Mouse (Mus musculus) left cerebral cortex, adult 2 months (tissue): Measurements from ENCODE around the gene Psme2b. TPM values are rescaled to one million over a fixed set of nuclear protein-coding genes. Genes with fewer than 3 reads are reported as not detected.
"Not testable (repeated sequence)": the region's sequence is repeated elsewhere in the genome, so short reads cannot be mapped to it uniquely, and the experiment has no call there.

ENCODE experiments used
- DNase-seq, 2 experiments: peaks; one replicate each; pipeline ENCODE4 v3.0.0; 2021 to 2022; ENCODE audit warnings: low spot score in 2 of 2, mixed read lengths in 1 of 2; ENCODE audit errors: extremely low spot score in 1 of 2
- H3K27ac ChIP-seq: fragments of 200-600 bp; 2 replicates; pipeline ENCODE4 v1.8.1; 2022
- H3K4me3 ChIP-seq: fragments of 200-600 bp; 2 replicates; pipeline ENCODE4 v1.8.1; 2022
- CTCF ChIP-seq: fragments of 200-600 bp; IDR thresholded peaks from 2 replicates; pipeline ENCODE4 v1.8.1; 2022; ENCODE audit warnings: antibody characterized with exemption, mild to moderate bottlenecking, moderate library complexity
- intact Hi-C: fragments of 180-260 bp; cut with DNase I; formaldehyde crosslinking; loops from one replicate; pipeline ENCODE4 v1.15.1; 2025
- total RNA-seq, 2 experiments: library from RNA; stranded (reverse); gene quantifications; 2 replicates each; pipeline ENCODE4 v1.2.3; 2021

Psme2b gene
- total RNA-seq, 2 experiments from 2014 or later: 1.5 TPM; not detected in 1

DNA sequence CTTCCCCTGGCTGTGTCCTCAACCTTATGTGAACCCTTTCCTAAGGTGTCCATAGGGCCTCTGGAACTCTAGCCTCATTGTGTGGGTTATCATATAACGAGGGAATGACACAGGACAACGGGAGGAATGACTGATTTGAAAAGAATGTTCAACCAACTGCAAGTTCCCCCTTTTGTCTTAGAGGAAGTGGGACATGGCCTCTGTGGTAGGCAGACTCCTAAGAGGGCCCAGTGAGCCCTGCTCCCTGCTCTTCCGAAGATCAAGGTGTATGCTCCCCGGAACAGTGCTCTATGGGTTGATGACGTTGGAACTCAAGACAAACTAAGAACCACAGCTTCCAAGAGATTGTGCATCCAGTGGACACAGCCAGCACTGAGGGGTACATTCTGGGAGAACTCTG is 22.2 kb downstream of the Psme2b start:
- DNase-seq, intact Hi-C loops, H3K27ac ChIP-seq, H3K4me3 ChIP-seq: not testable (repeated sequence)

GRCm38 (mm10) chr11:48918380-48918779 is 27.6 kb downstream of the Psme2b start:
- Histone ChIP-seq H3K4me3 (no peak overlapping the region), H3K27ac (no peak overlapping the region)
- no peak for DNase-seq
- intact Hi-C loops: no loop called here
- no peak for TF ChIP-seq CTCF

DNA sequence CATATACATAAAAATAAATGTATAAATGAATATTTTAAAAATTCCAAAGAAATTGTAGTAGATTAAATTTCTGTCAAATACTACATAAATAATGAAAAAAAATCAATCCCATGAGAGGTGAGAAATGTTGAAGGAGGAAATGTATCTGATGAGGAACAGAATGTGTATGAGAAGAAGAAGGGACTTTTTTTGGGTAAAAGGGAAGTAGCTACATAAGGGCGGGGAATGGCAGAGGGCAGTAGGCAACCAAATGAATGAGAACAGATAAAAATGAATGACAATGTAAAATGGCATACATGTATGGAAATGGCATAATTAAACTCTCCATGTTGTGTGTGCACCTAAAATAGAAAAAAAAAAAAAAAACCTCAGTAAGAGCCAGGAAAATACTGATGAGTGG is 32.4 kb downstream of the Psme2b start:
- Histone ChIP-seq H3K4me3 (no peak overlapping the region), H3K27ac (no peak overlapping the region)
- no peak for DNase-seq
- intact Hi-C loops: no loop called here
- no peak for TF ChIP-seq CTCF

DNA sequence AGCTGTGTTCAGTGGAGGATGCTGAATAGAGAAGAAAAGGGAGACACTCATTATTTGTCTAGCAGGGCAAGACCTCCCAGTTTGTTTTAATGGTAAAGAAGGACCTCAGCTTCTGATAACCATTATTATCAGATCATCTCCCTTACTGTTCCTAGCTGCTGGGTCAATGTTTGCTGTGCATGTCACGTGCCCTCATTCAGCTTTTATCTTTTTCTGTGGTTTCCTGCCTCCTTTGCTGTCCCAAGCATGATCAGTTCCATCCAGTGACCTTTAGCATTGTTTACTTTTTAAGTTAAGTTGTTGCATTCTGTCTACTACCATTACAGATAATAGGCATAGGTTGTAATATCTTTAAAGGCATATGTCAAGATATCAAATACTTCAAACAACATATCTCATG is 37.5 kb downstream of the Psme2b start:
- Histone ChIP-seq H3K27ac (no peak overlapping the region), H3K4me3 (no peak overlapping the region)
- TF ChIP-seq CTCF: no peak
- no peak for DNase-seq
- intact Hi-C loops: no loop called here

GRCm38 (mm10) chr11:48902021-48902420 is 44.0 kb downstream of the Psme2b start, which contains the start of gene Gm5431:
Gene Gm5431, minus strand, starts transcription at chr11:48902214.
- no peak within 1 kb of the TSS for H3K27ac ChIP-seq
- intact Hi-C loops: no loop called here
- no peak within 1 kb of the TSS for H3K4me3 ChIP-seq
- no peak for TF ChIP-seq CTCF
- no peak for DNase-seq

- H3K27ac ChIP-seq, intact Hi-C loops, DNase-seq: not testable (repeated sequence)
Measured at GRCm38 (mm10) chr11:48901567-48901930, 44.4 kb downstream of the Psme2b start.

DNA sequence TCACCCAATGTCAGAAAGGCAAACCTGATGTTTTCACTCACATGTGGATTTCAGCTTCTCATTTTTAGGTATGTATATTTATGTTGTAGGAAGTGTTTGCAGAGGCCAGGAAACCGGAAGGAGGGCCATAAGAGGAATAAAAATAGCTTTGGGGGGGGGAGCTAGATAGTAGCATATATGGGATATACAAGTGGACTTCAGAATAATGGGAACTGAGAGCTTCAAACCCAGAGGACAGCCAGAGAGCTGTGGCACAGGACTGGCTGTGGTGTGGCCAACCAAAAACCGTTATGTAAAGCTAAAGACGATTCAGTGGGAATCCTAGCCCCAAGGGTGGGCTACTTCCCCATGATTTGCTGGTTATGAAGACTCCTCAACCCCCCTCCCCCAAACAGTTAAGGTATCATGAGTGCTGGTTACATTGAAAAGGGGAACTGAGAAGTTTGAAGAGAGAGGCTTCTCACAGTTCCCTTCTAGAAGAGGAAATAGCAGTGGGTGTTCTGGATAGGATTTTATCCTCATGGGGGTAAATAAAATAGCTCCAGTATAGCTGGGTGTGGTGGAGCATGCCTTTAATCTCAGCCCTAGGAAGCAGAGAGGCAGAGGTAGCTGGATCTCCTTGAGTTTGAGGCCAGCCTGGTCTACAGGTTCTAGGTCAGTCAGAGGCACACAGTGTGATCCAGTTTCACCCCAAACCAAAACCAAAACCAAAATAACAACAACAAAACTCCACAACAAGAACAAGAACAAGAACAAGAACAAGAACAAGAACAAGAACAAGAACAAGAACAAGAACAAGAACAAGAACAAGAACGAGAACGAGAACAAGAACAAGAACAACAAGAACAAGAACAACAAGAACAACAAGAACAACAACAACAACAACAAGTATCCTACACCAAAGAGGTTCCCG is 45.1 kb downstream of the Psme2b start:
- intact Hi-C loops, DNase-seq, H3K27ac ChIP-seq, H3K4me3 ChIP-seq: not testable (repeated sequence)

More at GRCm38 (mm10) chr11:48901567-48901930, 44.4 kb downstream of the Psme2b start:
- not testable (repeated sequence) for H3K4me3 ChIP-seq

DNA sequence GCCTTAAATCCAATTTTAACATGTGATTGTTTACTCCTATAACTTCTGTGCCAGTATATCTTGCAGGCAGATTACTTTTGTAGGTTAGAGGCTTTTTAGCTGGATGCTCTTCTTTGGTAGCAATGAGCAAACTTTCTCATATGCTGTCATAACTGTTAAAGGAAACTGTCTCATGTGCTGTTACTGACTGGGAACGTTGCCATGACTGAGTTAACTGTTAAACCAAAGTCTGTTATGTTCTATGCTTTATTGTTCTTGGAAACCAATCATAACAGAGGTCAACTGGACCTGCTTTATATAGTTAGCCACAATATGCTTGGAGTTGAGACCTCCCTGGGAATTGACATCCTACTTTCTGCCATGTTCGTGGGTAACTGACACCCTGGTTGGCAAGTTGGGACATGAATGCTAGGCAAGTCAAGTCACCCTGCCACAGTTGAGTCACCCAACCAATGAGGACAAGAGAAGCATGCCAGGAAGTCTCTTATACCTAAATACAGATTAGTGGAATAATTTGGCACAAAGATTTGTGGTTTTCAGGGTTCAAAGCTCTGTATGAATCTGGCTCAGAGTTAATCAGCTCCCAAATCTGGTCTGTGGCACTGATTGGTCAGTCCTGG is 47.1 kb downstream of the Psme2b start:
- no peak for DNase-seq
- intact Hi-C loops: loop anchor here (10.0 kb wide), 1 partner anchor 146 kb away; no protein-coding TSS in a partner anchor
- Histone ChIP-seq H3K4me3 (no peak overlapping the region), H3K27ac (no peak overlapping the region)
- no peak for TF ChIP-seq CTCF

Other genes with a start within 250 kb of the Psme2b start
- 100 to 1,000 TPM; 218 to 220 TPM for gene Rack1, start 145.9 kb downstream of the Psme2b start, total RNA-seq
- 10 to 100 TPM; 61.7 to 67.7 TPM for gene Trim41, start 128.8 kb downstream of the Psme2b start, total RNA-seq
- gene Trim7, start 120.0 kb downstream of the Psme2b start, total RNA-seq: 1 to 10 TPM; 2.4 to 3.3 TPM
- 1 to 10 TPM; 1.1 to 2.6 TPM for gene Gm12184, start 119.5 kb downstream of the Psme2b start, total RNA-seq
- gene Irgm1, start 74.5 kb downstream of the Psme2b start, total RNA-seq: 1 to 10 TPM; 5.5 to 5.6 TPM
- gene Gm5431, start 44.0 kb downstream of the Psme2b start, total RNA-seq: under 1 TPM; 0.18 to 0.33 TPM
- gene Olfr56, start 32.7 kb upstream of the Psme2b start, total RNA-seq: not detected
- gene 9930111J21Rik1, start 33.2 kb upstream of the Psme2b start, total RNA-seq: 1 to 10 TPM in 1 of 2 experiments, under 1 TPM in 1; 0.87 to 1.1 TPM
- under 1 TPM; 0.21 to 0.27 TPM for gene Gm12185, start 46.0 kb upstream of the Psme2b start, total RNA-seq
- gene Tgtp1, start 48.0 kb upstream of the Psme2b start, total RNA-seq: under 1 TPM in 1 of 2 experiments, not detected in 1; 0.84 TPM
- 1 to 10 TPM; 1.6 to 1.8 TPM for gene 9930111J21Rik2, start 105.1 kb upstream of the Psme2b start, total RNA-seq
- gene Tgtp2, start 118.0 kb upstream of the Psme2b start, total RNA-seq: under 1 TPM in 1 of 2 experiments, not detected in 1; 0.50 TPM
- under 1 TPM; 0.45 to 0.68 TPM for gene Ifi47, start 130.4 kb upstream of the Psme2b start, total RNA-seq
- gene Olfr1396, start 168.7 kb upstream of the Psme2b start, total RNA-seq: not detected
- not detected for gene Olfr1395, start 196.1 kb upstream of the Psme2b start, total RNA-seq
- not detected for gene Olfr1394, start 208.2 kb upstream of the Psme2b start, total RNA-seq
- not detected for gene Btnl9, start 241.0 kb upstream of the Psme2b start, total RNA-seq